Mouse (Mus musculus): Measurements from ENCODE around the gene Slc41a2.
"Not testable (repeated sequence)": the region's sequence is repeated elsewhere in the genome, so short reads cannot be mapped to it uniquely, and the experiment has no call there.

Slc41a2 gene

GRCm38 (mm10) chr10:83337159-83337951, at the start of gene Slc41a2:
Gene Slc41a2 (minus strand): TSS chr10:83337882.
- peak; percentile 48 to 65 for DNase-seq (ENCODE audit: low spot score in 2 of 2)

- DNase-seq (ENCODE audit: low spot score in 2 of 2): no peak
Observed at GRCm38 (mm10) chr10:83385330-83385910, 47.7 kb upstream of the Slc41a2 start.

- DNase-seq (ENCODE audit: low spot score in 2 of 2): no peak
Observed at GRCm38 (mm10) chr10:83384456-83385215, 47.0 kb upstream of the Slc41a2 start.

- DNase-seq (ENCODE audit: low spot score in 2 of 2): no peak
Observed at GRCm38 (mm10) chr10:83383863-83384262, 46.2 kb upstream of the Slc41a2 start.

GRCm38 (mm10) chr10:83382988-83383387, 45.3 kb upstream of the Slc41a2 start:
- DNase-seq (ENCODE audit: low spot score in 2 of 2): no peak

GRCm38 (mm10) chr10:83382528-83382927, 44.8 kb upstream of the Slc41a2 start:
- no peak for DNase-seq (ENCODE audit: low spot score in 2 of 2)

- no peak for DNase-seq (ENCODE audit: low spot score in 2 of 2)
Observed at GRCm38 (mm10) chr10:83380501-83380900, 42.8 kb upstream of the Slc41a2 start.

GRCm38 (mm10) chr10:83378083-83378833, 40.6 kb upstream of the Slc41a2 start:
- no peak for DNase-seq (ENCODE audit: low spot score in 2 of 2)

GRCm38 (mm10) chr10:83376911-83377682, 39.4 kb upstream of the Slc41a2 start:
- DNase-seq (ENCODE audit: low spot score in 2 of 2): no peak

GRCm38 (mm10) chr10:83375458-83375857, 37.8 kb upstream of the Slc41a2 start:
- not testable (repeated sequence) for DNase-seq (ENCODE audit: low spot score in 2 of 2)

- no peak for DNase-seq (ENCODE audit: low spot score in 2 of 2)
Observed at GRCm38 (mm10) chr10:83374045-83374656, 36.5 kb upstream of the Slc41a2 start.

GRCm38 (mm10) chr10:83368918-83369317, 31.2 kb upstream of the Slc41a2 start:
- no peak for DNase-seq (ENCODE audit: low spot score in 2 of 2)

- no peak for DNase-seq (ENCODE audit: low spot score in 2 of 2)
Observed at GRCm38 (mm10) chr10:83363451-83363850, 25.8 kb upstream of the Slc41a2 start.

- no peak for DNase-seq (ENCODE audit: low spot score in 2 of 2)
Observed at GRCm38 (mm10) chr10:83361643-83362382, 24.1 kb upstream of the Slc41a2 start.

GRCm38 (mm10) chr10:83360356-83360755, 22.7 kb upstream of the Slc41a2 start:
- DNase-seq (ENCODE audit: low spot score in 2 of 2): no peak

GRCm38 (mm10) chr10:83359956-83360355, 22.3 kb upstream of the Slc41a2 start, which contains the start of gene D10Wsu102e:
Gene D10Wsu102e (plus strand): TSS chr10:83360221.
- peak; percentile 96 to 97 for DNase-seq (ENCODE audit: low spot score in 2 of 2)

- no peak for DNase-seq (ENCODE audit: low spot score in 2 of 2)
Observed at GRCm38 (mm10) chr10:83359451-83359850, 21.8 kb upstream of the Slc41a2 start.

GRCm38 (mm10) chr10:83356416-83356815, 18.7 kb upstream of the Slc41a2 start:
- DNase-seq (ENCODE audit: low spot score in 2 of 2): no peak

- DNase-seq (ENCODE audit: low spot score in 2 of 2): no peak
Observed at GRCm38 (mm10) chr10:83354333-83354719, 16.6 kb upstream of the Slc41a2 start.
